Mouse (Mus musculus): ENCODE measurements at regions not wholly inside any gene's neighbourhood (a gene's known extent, or its start where the extent isn't known, plus 50 kb on each side); places are given as distances from the start of the nearest gene placed in this dataset.

DNA sequence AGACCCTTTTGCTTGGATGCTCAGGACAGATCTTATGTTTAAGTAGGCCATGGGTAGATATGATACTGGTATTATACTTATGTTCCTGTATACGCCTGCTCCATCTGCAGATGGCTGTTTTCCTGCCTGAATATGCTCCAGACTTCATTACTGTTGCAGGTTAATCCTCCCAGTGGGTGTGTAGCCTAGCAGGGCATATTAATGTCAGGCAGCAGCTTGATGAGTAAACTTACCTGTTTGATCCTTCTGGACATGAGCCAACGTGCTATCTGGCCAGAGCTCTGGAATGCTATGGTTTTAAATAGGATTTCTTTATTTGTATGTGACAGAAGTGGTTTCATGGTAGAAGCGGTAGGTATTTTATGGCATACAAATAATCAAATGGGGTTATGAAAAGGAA lies 60.8 kb upstream of the Fam84a start:
- Histone ChIP-seq H3K4me2 (ENCODE audit: low read depth) (no peak overlapping the region), H3K4me1 (ENCODE audit: control insufficient read depth, insufficient read depth, low read length) (no peaks in the 10 kb centered on the region), H3K4me3 (ENCODE audit: low read depth, low read length) (no peak overlapping the region), H3K9me3 (ENCODE audit: control insufficient read depth, low read length) (no peaks in the 10 kb centered on the region), H3K36me3 (ENCODE audit: control insufficient read depth, insufficient read depth, low read length) (no peaks in the 10 kb centered on the region), H3K9ac (ENCODE audit: low read length) (no peak overlapping the region), H3K27ac (ENCODE audit: low read depth, low read length) (no peak overlapping the region), H3K27me3 (ENCODE audit: control insufficient read depth, insufficient read depth, low read length) (no peaks in the 10 kb centered on the region)
- 90% methylated on average over 3 of the region's 3 CpGs for WGBS
- no peak for DNase-seq (ENCODE audit: low spot score)
- ATAC-seq (ENCODE audit: insufficient read depth, low FRiP score, low TSS enrichment) = no peak

DNA sequence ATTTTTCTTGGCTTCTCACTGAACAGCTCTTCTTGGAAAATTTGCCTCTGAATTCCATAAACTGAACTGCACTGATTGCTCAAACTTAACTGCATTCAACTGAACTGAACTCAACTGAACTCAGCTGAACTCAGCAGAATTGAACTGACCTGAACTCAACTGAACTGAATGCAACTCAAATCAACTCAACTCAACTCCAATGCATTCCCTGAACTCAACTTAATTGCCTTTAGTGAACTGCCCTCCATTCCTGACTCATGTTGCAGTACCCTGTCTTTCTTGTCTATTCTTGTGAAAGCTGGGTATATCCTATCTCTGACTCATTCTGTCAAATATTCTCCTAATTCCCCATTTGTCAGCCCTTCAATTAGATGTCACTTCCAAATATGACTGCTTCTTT lies 58.0 kb upstream of the Fam84a start:
- no peaks in the 10 kb centered on the region for H3K27me3 ChIP-seq (ENCODE audit: control insufficient read depth, insufficient read depth, low read length)
- DNase-seq (ENCODE audit: low spot score) (no peak), ATAC-seq (ENCODE audit: insufficient read depth, low FRiP score, low TSS enrichment) (no peak)
- H3K4me3 ChIP-seq (ENCODE audit: low read depth, low read length) = no peak overlapping the region
- no peaks in the 10 kb centered on the region for H3K9me3 ChIP-seq (ENCODE audit: control insufficient read depth, low read length)
- H3K9ac ChIP-seq (ENCODE audit: low read length) = no peak overlapping the region
- H3K27ac ChIP-seq (ENCODE audit: low read depth, low read length) = no peak overlapping the region
- no peak overlapping the region for H3K4me2 ChIP-seq (ENCODE audit: low read depth)
- H3K36me3 ChIP-seq (ENCODE audit: control insufficient read depth, insufficient read depth, low read length) = no peaks in the 10 kb centered on the region
- H3K4me1 ChIP-seq (ENCODE audit: control insufficient read depth, insufficient read depth, low read length) = no peaks in the 10 kb centered on the region

DNA sequence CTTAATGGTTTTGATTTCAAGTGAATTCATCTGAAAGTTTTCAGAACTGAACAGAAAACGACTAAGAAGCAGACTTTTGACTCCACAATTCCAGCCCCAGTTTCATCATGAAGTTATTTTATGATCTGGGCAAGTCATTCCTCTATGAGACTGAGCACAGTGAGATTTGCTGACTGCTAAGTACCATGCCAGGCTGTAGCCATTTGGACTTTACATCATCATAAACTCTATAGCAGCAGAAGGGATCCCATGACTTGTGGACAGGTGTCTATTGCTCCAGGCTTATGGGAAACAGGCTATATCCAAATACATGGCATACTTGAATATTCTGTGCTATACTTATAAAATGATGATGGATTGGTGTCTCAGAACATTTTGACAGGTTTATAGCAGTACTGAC lies 55.4 kb upstream of the Fam84a start:
- Histone ChIP-seq H3K4me1 (ENCODE audit: control insufficient read depth, insufficient read depth, low read length) (no peaks in the 10 kb centered on the region), H3K27me3 (ENCODE audit: control insufficient read depth, insufficient read depth, low read length) (no peaks in the 10 kb centered on the region), H3K36me3 (ENCODE audit: control insufficient read depth, insufficient read depth, low read length) (no peaks in the 10 kb centered on the region), H3K9me3 (ENCODE audit: control insufficient read depth, low read length) (no peaks in the 10 kb centered on the region), H3K4me3 (ENCODE audit: low read depth, low read length) (no peak overlapping the region), H3K9ac (ENCODE audit: low read length) (no peak overlapping the region), H3K27ac (ENCODE audit: low read depth, low read length) (no peak overlapping the region), H3K4me2 (ENCODE audit: low read depth) (no peak overlapping the region)
- DNase-seq (ENCODE audit: low spot score) = no peak
- no peak for ATAC-seq (ENCODE audit: insufficient read depth, low FRiP score, low TSS enrichment)
- 79% methylated on average over 1 of the region's 1 CpGs for WGBS

DNA sequence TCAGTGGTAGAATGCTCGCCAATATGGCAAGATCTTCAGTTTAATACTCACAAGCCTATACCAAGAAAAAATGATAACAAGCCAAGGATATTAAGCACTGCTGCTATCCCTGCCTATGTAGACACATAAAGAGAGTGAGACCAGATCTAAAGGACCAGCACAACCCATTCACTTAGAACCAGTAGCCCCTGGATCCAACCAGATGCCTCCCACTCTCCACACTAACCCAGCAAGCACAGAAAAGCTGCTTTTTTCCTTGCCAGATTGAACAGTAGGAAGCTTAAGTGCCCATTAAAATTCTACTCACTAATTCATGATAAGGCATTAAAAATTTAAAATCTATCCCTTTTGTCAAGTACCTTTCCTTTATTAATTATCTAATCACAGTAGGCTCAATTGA lies 52.6 kb upstream of the Fam84a start:
- no peak overlapping the region for H3K27ac ChIP-seq (ENCODE audit: low read depth, low read length)
- no peaks in the 10 kb centered on the region for H3K27me3 ChIP-seq (ENCODE audit: control insufficient read depth, insufficient read depth, low read length)
- no peak overlapping the region for H3K4me3 ChIP-seq (ENCODE audit: low read depth, low read length)
- H3K9me3 ChIP-seq (ENCODE audit: control insufficient read depth, low read length) = no peaks in the 10 kb centered on the region
- H3K36me3 ChIP-seq (ENCODE audit: control insufficient read depth, insufficient read depth, low read length) = no peaks in the 10 kb centered on the region
- WGBS = 71% methylated on average over 1 of the region's 1 CpGs
- DNase-seq (ENCODE audit: low spot score) (no peak), ATAC-seq (ENCODE audit: insufficient read depth, low FRiP score, low TSS enrichment) (no peak)
- H3K9ac ChIP-seq (ENCODE audit: low read length) = no peak overlapping the region
- H3K4me2 ChIP-seq (ENCODE audit: low read depth) = no peak overlapping the region
- H3K4me1 ChIP-seq (ENCODE audit: control insufficient read depth, insufficient read depth, low read length) = no peaks in the 10 kb centered on the region

Measured in neural tube, embryonic 11.5 days (tissue).